Mouse (Mus musculus) adrenal gland, postnatal 10 days (tissue): Measurements from ENCODE around the gene Sqstm1. TPM values are rescaled to one million over a fixed set of nuclear protein-coding genes. Genes with fewer than 3 reads are reported as not detected.
A peak's percentile ranks its signal among the peaks of the same experiment; 100 is the strongest.

Source experiments
- DNase-seq: peaks from one replicate; pipeline ENCODE4 v3.0.0; 2021; ENCODE audit warnings: mixed read lengths
- total RNA-seq, 2 experiments: library from RNA; stranded (reverse); gene quantifications; 2 replicates each; pipeline ENCODE4 v1.2.3; 2021

Gene Sqstm1
- total RNA-seq, 2 experiments from 2014 or later: 321 to 332 TPM

DNA sequence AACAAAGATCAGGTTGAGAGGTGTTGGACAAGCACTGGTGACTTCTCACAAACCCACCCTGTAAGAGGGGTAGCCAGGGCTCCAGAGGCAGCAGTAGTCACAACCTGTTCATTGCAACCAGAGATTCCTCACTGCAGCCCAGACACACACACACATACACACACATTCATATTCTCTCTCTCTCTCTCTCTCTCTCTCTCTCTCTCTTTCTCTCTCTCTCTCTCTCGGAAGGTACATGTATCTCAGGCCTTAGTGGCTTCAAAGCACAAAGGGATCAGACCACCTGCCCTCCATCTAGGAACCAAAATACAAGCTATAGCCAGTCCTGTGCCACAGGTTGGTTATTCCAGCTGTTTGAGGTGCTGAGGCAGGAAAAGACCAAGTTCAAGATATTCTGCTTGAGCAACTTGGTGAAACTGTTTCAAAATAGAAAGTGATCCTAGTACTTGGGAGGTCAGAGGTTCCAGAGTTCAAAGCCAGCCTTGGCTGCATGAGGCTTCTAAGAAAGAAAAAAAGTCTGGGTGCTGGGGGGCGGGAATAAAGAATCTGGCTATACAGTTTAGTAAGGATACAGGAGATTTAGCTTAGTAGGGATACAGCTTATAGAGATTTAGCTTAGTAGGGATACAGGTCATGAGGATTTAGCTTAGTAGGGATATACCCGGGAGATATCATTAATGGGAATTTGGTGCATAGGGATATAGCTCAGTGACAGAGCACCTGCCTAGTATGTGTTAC lies 864 bp upstream of the Sqstm1 start:
- DNase-seq: no peak

DNA sequence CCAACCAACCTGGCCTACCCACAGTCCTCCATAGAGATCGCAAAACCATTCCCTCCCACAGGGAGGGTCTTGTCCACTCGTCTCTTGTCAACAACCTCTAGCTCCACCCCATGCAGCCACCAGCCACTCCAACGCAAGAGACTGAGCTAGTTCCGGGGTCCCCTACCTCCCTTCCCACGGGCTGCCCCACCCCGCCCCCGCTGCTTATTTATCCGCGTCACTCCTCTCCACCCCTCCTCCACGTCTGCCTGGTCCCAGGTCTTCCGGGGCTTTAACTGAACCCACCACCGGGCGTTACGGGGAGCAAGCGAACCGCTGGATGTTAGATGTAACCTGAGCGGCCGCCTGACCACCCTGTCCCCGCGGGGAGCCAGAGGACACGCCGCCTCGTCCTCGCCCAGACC lies 524 bp downstream of the Sqstm1 start:
- peak; percentile 94 for DNase-seq

DNA sequence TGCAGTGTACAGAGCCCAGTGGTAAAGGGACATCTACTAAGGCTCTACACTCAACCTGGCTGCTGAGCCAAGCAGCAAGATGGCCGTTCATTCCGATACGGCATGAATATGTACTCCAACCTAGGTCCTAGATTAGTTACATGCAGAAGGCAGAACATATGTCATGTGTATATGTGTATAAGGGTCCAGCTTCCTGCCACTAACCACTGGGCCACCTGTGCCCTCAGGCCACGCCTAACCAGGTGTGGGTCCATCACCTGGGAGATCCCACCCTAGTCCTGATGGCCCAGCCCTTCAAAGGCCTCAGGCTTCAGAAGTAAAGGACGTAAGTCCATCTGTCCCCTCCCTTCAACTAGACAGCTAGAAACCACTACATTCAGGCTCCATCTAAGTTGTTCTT lies 2.6 kb downstream of the Sqstm1 start:
- no peak for DNase-seq

DNA sequence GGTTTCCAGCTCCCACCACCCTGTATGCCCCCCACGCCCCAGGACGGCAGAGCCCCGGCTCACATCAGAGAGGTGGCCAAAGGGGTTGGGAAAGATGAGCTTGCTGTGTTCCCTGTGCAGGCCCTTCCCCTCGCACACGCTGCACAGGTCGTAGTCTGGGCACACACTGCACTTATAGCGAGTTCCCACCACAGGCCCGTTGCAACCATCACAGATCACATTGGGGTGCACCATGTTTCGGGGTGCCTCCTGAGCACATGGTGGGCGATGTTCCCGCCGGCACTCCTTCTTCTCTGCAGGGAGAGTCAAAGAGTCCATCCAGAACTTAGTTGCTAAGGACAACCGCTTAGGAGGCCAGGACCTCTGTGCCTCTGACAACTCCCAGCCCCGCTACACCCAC lies 3.3 kb downstream of the Sqstm1 start:
- DNase-seq: no peak

DNA sequence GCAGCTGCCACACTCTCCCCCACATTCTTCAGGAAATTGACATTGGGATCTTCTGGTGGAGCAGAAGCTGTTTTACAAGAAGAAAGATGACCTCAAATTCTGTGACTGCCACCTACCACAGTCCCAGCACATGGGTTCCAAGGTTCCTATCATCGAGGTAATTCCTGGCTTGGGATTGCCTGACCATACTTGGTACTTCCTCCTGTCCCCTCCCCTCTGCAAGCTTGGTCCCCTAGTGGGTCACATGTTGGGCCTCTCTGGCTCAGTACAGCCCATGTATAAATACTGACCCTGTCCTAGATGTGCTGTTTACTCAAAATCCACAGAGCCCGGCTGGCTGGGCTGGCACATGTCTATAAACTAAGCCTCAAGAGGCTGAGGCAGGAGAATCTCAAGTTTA lies 4.6 kb downstream of the Sqstm1 start:
- DNase-seq: no peak

DNA sequence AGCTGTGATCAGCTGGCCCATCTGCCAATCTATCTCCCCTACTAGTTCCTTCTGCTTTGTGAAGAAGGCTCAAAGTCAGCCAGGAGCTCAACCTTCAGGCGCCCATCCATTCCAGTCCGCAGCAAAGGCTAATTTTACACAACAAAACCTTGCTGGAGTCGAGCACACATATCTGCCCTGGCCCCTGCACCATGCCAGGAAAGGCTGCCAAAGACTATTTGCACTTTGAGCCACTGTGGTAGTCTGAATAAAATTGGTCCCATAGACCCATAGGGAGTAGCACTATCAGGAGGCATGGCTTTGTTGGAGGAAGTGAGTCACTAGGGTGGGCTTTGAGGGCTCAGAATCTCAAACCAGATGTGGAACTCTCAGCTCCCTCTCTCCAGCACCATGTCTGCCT lies 5.2 kb downstream of the Sqstm1 start:
- DNase-seq: no peak

DNA sequence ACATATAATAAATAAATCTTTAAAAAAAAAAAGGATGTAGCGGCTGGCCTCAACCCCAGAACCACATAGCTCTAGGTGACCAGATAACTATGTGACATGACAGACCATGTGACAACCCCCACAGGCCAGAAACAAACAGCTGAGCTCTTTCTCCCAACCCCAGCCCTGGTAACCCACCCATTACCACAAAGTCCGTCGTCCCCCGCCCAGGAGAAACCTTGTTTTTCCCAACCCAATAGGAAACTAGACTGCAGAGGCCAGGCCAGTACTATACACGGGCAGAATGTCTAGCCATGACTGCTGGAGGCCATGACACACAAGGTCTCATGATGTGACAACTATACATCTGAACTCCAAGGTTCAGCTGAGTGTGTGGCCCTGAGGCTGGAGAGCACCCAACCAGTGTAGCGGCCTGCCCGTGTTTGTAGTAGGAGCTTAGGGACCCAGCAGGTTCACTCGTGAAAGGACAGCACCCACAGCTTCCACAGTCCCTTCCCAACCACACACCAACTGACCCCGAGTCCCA lies 7.3 kb downstream of the Sqstm1 start:
- DNase-seq: no peak

DNA sequence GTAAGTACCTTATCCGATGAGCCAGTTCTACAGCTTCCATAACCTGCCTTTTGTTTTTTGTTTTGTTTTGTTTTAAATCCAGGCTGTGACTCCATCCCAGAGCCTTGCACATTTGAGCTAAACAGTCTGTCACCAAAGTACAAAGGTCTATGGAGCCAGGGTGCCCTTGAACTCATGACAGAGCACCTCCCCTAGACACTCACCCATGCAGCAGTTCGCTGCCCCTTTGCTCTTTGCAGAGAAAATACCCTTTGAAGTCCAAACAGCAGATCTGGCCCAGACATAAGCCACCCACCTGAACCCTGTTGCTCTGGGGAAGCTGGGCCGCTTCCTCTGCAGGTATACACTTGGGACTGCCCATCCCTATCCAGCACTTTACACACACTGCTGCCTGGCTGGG lies 9.0 kb downstream of the Sqstm1 start:
- no peak for DNase-seq

DNA sequence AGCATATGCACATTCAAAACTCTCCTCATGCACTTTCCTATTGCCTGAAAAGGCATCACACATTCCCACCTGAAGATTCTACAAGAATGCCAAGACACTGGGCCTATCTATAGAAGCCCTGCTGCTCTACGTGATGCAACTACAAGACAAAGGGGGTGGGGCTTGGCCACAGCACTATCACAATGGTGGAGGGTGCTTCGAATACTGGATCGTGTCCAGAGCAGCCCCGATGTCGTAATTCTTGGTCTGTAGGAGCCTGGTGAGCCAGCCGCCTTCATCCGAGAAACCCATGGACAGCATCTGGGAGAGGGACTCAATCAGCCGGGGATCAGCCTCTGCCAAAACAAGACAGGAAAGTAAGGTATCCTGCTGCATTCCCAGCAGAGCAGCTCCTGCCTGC lies 10.0 kb downstream of the Sqstm1 start:
- DNase-seq: no peak

DNA sequence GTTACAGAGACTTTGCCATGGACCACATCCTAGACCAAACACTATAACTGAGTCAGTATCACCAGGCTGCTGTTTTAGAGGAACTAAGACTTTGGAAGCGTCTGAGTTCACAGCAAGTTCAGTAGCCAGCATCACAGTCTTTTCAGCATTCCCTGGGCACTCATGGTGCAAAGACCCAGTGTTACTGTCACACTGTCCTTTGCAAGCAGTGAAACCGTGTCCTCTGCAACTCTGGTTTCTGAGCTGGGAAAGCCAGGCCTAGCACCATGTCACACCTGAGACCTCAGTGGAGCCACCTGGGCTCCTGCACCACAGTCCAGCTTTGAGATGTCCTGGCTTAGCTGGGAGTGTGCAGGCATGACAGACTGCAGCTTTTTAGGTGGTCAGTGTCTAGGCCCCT lies 11.7 kb downstream of the Sqstm1 start:
- no peak for DNase-seq

DNA sequence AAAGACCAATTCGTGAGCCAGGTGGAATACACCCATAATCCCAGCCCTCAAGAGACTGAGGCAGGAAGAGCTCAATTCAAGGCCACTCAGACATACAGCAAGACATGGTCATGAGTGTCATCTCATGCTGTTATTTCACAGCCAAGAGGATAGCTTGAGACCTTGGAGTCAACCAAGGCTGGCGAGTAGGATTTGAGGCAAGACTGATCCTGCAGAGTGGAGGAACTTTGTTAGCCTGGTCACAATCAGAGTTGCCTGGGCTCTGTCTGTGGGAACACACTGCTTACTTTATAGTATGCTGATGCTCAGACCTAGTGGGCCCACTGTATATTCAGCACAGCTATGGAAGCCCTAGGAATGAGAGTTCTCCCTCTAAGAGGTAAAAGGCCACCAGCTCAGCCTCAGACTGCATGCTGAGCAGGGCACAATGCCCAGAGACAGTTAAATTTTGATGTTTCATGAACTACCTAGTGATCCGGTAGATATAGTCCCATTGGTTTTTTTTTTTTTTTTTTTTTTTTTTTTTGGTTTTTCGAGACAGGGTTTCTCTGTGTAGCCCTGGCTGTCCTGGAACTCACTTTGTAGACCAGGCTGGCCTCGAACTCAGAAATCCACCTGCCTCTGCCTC lies 12.3 kb downstream of the Sqstm1 start:
- no peak for DNase-seq

DNA sequence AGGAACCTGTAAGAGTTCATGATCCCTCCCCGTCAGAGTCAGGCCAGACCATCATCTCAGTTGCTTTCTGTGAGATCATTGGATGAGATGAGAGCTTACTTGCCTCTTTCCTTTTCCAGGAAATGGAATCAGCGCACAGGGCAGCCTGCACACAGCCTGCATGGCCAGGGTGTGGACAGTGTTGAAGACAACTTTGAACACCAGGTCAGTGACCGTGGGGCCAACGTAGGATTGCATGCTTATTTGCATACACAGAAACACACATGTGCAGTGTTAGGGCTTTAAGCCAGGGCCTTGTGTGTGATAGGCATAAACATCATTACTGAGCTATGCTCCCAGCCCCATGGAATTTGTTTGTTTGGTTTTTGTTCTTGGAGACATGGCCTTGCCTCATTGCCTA lies 13.1 kb downstream of the Sqstm1 start:
- DNase-seq: no peak

DNA sequence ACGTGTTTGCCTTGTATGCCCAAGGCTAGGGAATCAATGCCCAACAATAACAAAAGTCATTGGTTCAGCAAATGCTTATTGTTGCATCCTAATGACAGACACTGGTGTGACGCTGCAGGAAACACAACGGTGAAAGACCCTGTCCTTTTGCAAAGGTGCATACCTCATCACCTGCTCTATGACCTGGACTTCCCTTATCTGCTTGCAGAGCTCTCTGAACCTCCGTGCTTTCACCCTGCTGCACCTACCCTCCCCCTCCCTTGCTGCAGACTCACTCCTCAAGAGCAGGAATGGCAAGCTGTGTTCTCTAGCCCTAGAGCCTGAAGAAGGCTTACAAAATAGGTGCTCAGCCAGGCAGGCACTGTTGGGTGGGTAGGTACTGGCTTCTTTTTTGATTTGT lies 15.8 kb downstream of the Sqstm1 start:
- no peak for DNase-seq

DNA sequence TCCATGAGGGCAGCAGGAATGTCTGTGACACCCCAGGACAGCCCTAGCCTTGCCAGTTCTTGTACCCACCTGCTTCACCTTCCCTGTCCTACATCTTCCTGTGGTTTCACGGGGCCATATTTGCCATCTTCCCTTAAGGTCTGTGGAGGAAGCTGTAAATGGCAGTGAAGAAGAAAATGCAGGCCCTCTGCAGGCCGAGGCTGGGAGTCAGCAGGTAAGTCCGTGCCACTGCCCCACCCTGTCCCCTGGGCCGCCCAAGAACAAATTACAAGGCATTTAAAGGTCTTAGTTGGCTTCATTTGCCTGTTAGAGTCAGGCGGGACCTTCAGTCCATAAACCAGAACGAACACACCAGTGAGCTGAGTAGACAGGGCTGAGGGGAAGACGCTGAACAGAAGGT lies 16.6 kb downstream of the Sqstm1 start:
- no peak for DNase-seq

DNA sequence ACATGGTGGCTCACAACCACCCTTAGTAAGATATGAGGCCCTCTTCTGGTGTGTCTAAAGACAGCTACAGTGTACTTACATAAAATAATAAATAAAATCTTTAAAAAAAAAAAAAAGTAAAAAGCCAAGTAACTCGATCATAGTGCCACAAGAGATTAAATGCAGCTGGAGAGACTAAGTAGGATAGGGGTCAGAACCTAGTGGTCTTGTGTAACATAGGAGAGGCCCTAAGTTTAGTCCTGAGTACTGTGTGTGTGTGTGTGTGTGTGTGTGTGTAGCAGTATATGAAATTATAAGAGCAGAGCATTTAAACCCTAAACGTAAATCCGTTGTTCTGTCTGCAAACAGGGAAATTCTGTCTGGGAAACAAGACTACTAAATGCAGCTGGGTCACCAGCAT lies 18.3 kb downstream of the Sqstm1 start:
- DNase-seq: no peak

DNA sequence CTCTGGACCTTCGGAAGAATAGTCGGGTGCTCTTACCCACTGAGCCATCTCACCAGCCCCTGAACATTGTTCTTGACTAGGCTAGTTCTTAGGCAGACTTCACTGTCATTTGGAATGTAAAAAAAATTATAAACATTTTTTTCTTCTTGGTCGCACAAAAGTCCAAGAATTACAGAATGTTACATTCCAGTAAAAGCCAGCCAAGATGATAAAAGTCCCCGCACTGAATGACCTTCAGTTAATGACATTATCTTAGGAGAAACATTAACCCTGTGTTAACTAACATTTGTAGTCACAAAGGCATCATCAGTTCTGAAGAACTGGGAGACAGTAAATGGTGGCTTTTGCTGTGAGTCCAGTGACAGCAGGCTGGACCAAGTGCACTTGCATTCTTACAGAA lies 20.3 kb downstream of the Sqstm1 start:
- DNase-seq: no peak

DNA sequence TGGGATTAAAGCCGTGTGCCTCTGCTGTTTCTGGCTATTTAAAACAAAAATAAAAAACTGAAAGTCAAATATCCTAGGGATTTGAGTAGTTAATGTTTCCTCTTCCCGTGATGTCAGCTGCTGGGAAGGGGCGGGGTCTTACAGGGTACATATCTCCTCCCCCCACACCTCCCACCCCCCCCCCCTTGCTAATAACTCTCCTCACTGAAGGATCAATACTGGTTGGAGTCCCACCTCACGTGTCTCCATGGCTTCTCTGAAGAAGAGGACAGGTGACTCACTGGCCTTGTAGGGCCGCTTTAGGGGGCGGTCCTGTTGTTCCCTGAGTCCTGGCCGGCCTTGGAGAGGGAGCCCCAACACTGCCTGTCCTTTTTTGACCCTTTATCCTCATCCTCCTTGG lies 21.9 kb downstream of the Sqstm1 start:
- DNase-seq: peak; percentile 48

DNA sequence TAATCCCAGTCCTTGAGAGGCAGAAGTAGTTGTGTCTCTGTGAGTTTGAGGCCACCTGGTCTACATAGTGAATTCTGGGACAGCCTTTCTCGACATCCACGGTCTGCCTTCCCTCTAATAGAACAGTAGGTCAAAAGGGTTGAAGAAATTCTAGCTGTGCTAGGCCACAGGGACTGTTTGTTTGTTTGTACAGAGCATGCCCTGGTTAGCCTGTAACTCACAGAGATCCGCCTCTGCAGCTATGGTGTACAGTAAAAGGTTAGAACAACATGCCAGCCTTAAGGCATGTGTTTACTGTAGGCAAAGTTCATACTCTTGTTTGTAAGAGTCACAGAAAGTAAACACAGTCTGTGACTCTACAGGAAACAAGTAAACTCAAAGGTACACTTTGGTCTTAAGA lies 25.8 kb downstream of the Sqstm1 start:
- DNase-seq: no peak

DNA sequence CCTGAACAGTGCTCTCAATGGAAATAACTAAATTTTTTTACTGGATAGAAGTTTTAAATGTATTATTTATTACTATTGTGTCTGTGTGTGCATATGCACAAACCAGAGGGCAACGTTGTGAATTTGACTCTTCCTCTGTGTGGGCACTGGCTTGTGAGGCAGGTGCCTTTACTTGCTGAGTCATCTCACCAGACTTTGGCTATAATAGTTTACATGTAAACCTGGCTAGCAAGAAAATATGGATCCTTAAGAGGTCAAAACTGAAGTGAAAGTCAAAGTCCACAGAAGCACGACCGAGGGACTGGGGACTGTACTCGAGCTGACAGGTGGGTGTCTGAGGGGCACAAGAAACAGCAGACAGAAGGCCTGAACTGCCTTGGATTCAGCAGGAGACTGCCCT lies 27.9 kb downstream of the Sqstm1 start:
- DNase-seq: no peak

DNA sequence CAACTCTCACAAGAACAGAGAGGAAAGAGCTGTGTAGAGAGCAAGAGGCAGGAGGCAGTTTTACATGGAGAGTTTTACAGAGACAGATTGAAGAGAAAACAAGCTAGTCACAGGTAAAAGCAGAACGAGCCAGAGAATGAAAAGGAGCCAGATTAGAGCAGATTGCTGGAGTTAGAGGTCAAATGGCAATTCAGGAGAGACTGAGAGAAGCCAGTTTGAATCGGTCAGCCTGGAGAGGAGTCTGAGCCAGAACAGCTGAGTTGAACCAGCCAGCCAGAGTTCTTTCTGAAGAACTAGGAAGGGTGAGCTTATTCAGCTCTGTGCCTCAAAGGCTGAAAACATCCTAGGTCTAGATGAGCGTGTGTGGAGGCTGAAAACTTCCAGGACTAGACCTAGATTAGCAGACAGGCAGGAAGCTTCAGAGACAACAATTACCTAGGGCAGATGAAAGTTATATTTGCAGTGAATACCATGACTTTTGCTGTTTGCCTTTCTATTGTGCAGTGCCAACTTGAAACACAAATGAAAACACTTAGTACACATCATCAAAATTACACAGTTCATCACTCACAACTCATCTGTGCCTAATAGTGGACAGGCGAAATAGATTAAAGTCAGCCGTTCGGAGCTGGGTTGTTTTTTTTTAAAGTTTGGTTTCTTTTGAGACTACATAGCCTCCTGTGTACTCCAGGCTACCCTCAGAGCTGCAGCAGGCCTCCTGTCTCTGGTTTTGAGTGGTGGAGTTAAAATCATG lies 30.0 kb downstream of the Sqstm1 start:
- DNase-seq: no peak

DNA sequence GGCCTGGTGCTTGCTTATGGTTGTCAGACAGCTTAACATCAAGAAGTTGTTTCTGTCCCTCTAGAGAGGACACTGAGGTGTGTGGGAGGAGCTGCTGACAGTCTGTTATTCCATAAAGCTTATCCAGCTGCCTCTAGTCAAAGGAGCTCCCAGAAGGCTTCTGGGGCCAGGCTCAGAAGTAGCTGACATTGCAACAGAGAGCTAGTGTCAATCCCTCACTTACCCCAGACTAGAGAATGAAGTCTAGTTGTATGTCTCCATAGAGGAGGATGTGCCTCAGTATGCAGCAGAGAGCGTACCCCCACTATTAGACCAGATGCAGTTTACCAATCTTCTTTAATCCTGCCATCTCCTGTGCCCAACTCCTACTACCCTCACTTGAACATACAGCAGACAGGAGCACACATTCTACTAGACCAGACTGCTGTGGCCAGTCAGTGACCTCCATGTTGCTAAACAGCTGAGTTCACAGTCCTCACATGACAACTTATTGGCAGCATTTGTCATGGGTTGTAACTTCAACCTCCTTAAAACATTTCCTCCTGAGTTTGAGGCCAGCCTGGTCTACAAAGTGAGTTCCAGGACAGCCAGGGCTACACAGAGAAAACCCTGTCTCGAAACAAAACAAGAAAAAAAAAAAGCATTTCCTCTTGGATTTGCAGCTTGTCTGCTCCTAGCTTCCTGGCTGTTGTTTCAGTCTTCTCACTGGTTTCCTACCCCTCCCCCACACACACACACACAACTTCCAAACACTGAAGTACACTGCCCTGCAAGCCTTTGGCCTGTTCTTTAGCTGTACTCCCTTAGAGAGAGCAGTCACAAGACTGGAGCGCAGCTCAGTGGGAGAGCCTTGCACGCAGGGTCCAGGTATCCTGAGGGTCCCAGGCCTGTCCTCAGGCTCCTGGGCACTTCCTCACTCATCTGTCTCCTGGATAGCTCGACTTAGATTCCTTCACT lies 31.8 kb downstream of the Sqstm1 start:
- no peak for DNase-seq

DNA sequence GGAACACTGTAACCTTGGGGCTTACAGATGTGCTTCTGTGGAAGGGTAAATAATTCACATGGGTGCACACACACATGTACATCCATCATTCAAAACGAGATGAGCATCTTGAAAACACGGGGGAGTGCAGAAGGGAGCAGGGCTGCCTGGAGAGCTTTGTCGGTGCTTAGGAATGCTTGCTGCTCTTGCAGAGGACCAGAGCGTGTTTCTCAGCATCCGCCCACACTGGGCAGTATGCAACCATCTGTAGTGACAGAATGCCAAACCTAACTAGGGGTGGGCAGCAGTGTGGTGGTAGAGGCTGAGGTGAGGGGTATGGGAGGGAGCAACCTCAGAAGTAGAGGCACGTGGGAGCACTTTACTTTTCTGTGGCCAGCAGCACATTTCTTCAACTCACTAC lies 33.5 kb downstream of the Sqstm1 start:
- no peak for DNase-seq
